Mouse (Mus musculus): ENCODE data around the gene Micall2. TPM values are rescaled to one million over a fixed set of nuclear protein-coding genes. Genes with fewer than 3 reads are reported as not detected.

The Micall2 gene
- polyA plus RNA-seq, 1 experiment from 2014 or later: 3.8 TPM

- Histone ChIP-seq H3K27ac (ENCODE audit: low read depth, low read length) (peak overlapping the region; percentile 42; the same call in 1 of the 2 replicates), H3K9me3 (replicated peaks; ENCODE audit: control insufficient read depth, low read length) (no peaks in the 10 kb centered on the region), H3K4me1 (ENCODE audit: control insufficient read depth, insufficient read depth, low read length) (peaks cover 24% of the 10 kb centered on the region; the same call in 1 of the 2 replicates), H3K4me3 (ENCODE audit: low read depth, low read length) (peak overlapping the region; percentile 48), H3K4me2 (peak overlapping the region; percentile 92), H3K9ac (ENCODE audit: low read depth, low read length) (peak overlapping the region; percentile 23), H3K36me3 (ENCODE audit: control insufficient read depth, insufficient read depth, low read length) (no peaks in the 10 kb centered on the region), H3K27me3 (ENCODE audit: control insufficient read depth, insufficient read depth, low read length) (peaks cover 11% of the 10 kb centered on the region; the same call in 1 of the 2 replicates)
- WGBS (ENCODE audit: insufficient replicate concordance): 13% methylated on average over 10 of the region's 10 CpGs
- no peak for ATAC-seq (replicated peaks; ENCODE audit: insufficient number of reproducible peaks, low FRiP score, low TSS enrichment)
Measured at GRCm38 (mm10) chr5:139736504-139736940, 386 bp upstream of the Micall2 start.

GRCm38 (mm10) chr5:139734746-139735145 is 1.4 kb downstream of the Micall2 start:
- 61% methylated on average over 7 of the region's 7 CpGs for WGBS (ENCODE audit: insufficient replicate concordance)
- ATAC-seq (replicated peaks; ENCODE audit: insufficient number of reproducible peaks, low FRiP score, low TSS enrichment): no peak

GRCm38 (mm10) chr5:139734016-139734415 is 2.1 kb downstream of the Micall2 start:
- peaks cover 11% of the 10 kb centered on the region; the same call in 1 of the 2 replicates for H3K27me3 ChIP-seq (ENCODE audit: control insufficient read depth, insufficient read depth, low read length)
- H3K4me3 ChIP-seq (ENCODE audit: low read depth, low read length): peak overlapping the region; percentile 48; the same call in 1 of the 2 replicates
- WGBS (ENCODE audit: insufficient replicate concordance): 19% methylated on average over 3 of the region's 3 CpGs
- ATAC-seq (replicated peaks; ENCODE audit: insufficient number of reproducible peaks, low FRiP score, low TSS enrichment): no peak
- peak overlapping the region; percentile 36; the same call in 1 of the 2 replicates for H3K9ac ChIP-seq (ENCODE audit: low read depth, low read length)
- H3K4me2 ChIP-seq: peak overlapping the region; percentile 92
- peak overlapping the region; percentile 74 for H3K27ac ChIP-seq (ENCODE audit: low read depth, low read length)
- H3K9me3 ChIP-seq (replicated peaks; ENCODE audit: control insufficient read depth, low read length): no peaks in the 10 kb centered on the region
- peaks cover 36% of the 10 kb centered on the region for H3K4me1 ChIP-seq (ENCODE audit: control insufficient read depth, insufficient read depth, low read length)
- H3K36me3 ChIP-seq (ENCODE audit: control insufficient read depth, insufficient read depth, low read length): no peaks in the 10 kb centered on the region

More at GRCm38 (mm10) chr5:139734746-139735145, 1.4 kb downstream of the Micall2 start:
- Histone ChIP-seq H3K9ac (ENCODE audit: low read depth, low read length) (peak overlapping the region; percentile 54), H3K4me2 (peak overlapping the region; percentile 92), H3K36me3 (ENCODE audit: control insufficient read depth, insufficient read depth, low read length) (no peaks in the 10 kb centered on the region), H3K9me3 (replicated peaks; ENCODE audit: control insufficient read depth, low read length) (no peaks in the 10 kb centered on the region), H3K4me1 (ENCODE audit: control insufficient read depth, insufficient read depth, low read length) (peaks cover 36% of the 10 kb centered on the region), H3K27ac (ENCODE audit: low read depth, low read length) (peak overlapping the region; percentile 74), H3K27me3 (ENCODE audit: control insufficient read depth, insufficient read depth, low read length) (peaks cover 11% of the 10 kb centered on the region; the same call in 1 of the 2 replicates), H3K4me3 (ENCODE audit: low read depth, low read length) (peak overlapping the region; percentile 48)

- 0 out of 2 replicates have a peak overlapping the region, but pooled peaks have one; percentile 15 for H3K27ac ChIP-seq (ENCODE audit: low read depth, low read length)
- peak overlapping the region; percentile 92 for H3K4me2 ChIP-seq
- no peak overlapping the region for H3K4me3 ChIP-seq (ENCODE audit: low read depth, low read length)
- peak overlapping the region; percentile 43; the same call in 1 of the 2 replicates for H3K9ac ChIP-seq (ENCODE audit: low read depth, low read length)
- peaks cover 8% of the 10 kb centered on the region; the same call in 1 of the 2 replicates for H3K27me3 ChIP-seq (ENCODE audit: control insufficient read depth, insufficient read depth, low read length)
- H3K4me1 ChIP-seq (ENCODE audit: control insufficient read depth, insufficient read depth, low read length): peaks cover 36% of the 10 kb centered on the region
- 58% methylated on average over 11 of the region's 11 CpGs for WGBS (ENCODE audit: insufficient replicate concordance)
- no peaks in the 10 kb centered on the region for H3K36me3 ChIP-seq (ENCODE audit: control insufficient read depth, insufficient read depth, low read length)
- no peak for ATAC-seq (replicated peaks; ENCODE audit: insufficient number of reproducible peaks, low FRiP score, low TSS enrichment)
- no peaks in the 10 kb centered on the region for H3K9me3 ChIP-seq (replicated peaks; ENCODE audit: control insufficient read depth, low read length)
Measured at GRCm38 (mm10) chr5:139732634-139733107, 3.5 kb downstream of the Micall2 start.

- H3K9ac ChIP-seq (ENCODE audit: low read depth, low read length): 0 out of 2 replicates have a peak overlapping the region, but pooled peaks have one; percentile 16
- peak overlapping the region; percentile 32; the same call in 1 of the 2 replicates for H3K27ac ChIP-seq (ENCODE audit: low read depth, low read length)
- H3K4me1 ChIP-seq (ENCODE audit: control insufficient read depth, insufficient read depth, low read length): peaks cover 32% of the 10 kb centered on the region
- no peak overlapping the region for H3K4me3 ChIP-seq (ENCODE audit: low read depth, low read length)
- ATAC-seq (replicated peaks; ENCODE audit: insufficient number of reproducible peaks, low FRiP score, low TSS enrichment): no peak
- 54% methylated on average over 8 of the region's 8 CpGs for WGBS (ENCODE audit: insufficient replicate concordance)
- no peaks in the 10 kb centered on the region for H3K9me3 ChIP-seq (replicated peaks; ENCODE audit: control insufficient read depth, low read length)
- no peak overlapping the region for H3K4me2 ChIP-seq
- H3K27me3 ChIP-seq (ENCODE audit: control insufficient read depth, insufficient read depth, low read length): peaks cover 7% of the 10 kb centered on the region; the same call in 1 of the 2 replicates
- no peaks in the 10 kb centered on the region for H3K36me3 ChIP-seq (ENCODE audit: control insufficient read depth, insufficient read depth, low read length)
Measured at GRCm38 (mm10) chr5:139730712-139731486, 5.2 kb downstream of the Micall2 start.

GRCm38 (mm10) chr5:139727261-139727660 is 8.9 kb downstream of the Micall2 start:
- H3K4me1 ChIP-seq (ENCODE audit: control insufficient read depth, insufficient read depth, low read length): peaks cover 29% of the 10 kb centered on the region
- 78% methylated on average over 11 of the region's 11 CpGs for WGBS (ENCODE audit: insufficient replicate concordance)
- H3K4me2 ChIP-seq: no peak overlapping the region

GRCm38 (mm10) chr5:139726186-139726585 is 9.9 kb downstream of the Micall2 start:
- ATAC-seq (replicated peaks; ENCODE audit: insufficient number of reproducible peaks, low FRiP score, low TSS enrichment): no peak
- Histone ChIP-seq H3K4me2 (no peak overlapping the region), H3K4me1 (ENCODE audit: control insufficient read depth, insufficient read depth, low read length) (peaks cover 25% of the 10 kb centered on the region), H3K9ac (ENCODE audit: low read depth, low read length) (no peak overlapping the region), H3K9me3 (replicated peaks; ENCODE audit: control insufficient read depth, low read length) (no peaks in the 10 kb centered on the region), H3K27ac (ENCODE audit: low read depth, low read length) (no peak overlapping the region), H3K36me3 (ENCODE audit: control insufficient read depth, insufficient read depth, low read length) (no peaks in the 10 kb centered on the region), H3K27me3 (ENCODE audit: control insufficient read depth, insufficient read depth, low read length) (no peaks in the 10 kb centered on the region), H3K4me3 (ENCODE audit: low read depth, low read length) (no peak overlapping the region)
- 77% methylated on average over 3 of the region's 3 CpGs for WGBS (ENCODE audit: insufficient replicate concordance)

More at GRCm38 (mm10) chr5:139727261-139727660, 8.9 kb downstream of the Micall2 start:
- Histone ChIP-seq H3K4me3 (ENCODE audit: low read depth, low read length) (no peak overlapping the region), H3K9me3 (replicated peaks; ENCODE audit: control insufficient read depth, low read length) (no peaks in the 10 kb centered on the region), H3K27ac (ENCODE audit: low read depth, low read length) (no peak overlapping the region), H3K27me3 (ENCODE audit: control insufficient read depth, insufficient read depth, low read length) (no peaks in the 10 kb centered on the region), H3K9ac (ENCODE audit: low read depth, low read length) (no peak overlapping the region), H3K36me3 (ENCODE audit: control insufficient read depth, insufficient read depth, low read length) (no peaks in the 10 kb centered on the region)
- ATAC-seq (replicated peaks; ENCODE audit: insufficient number of reproducible peaks, low FRiP score, low TSS enrichment): no peak

- 48% methylated on average over 10 of the region's 10 CpGs for WGBS (ENCODE audit: insufficient replicate concordance)
- peaks cover 15% of the 10 kb centered on the region for H3K4me1 ChIP-seq (ENCODE audit: control insufficient read depth, insufficient read depth, low read length)
- no peaks in the 10 kb centered on the region for H3K36me3 ChIP-seq (ENCODE audit: control insufficient read depth, insufficient read depth, low read length)
- H3K4me2 ChIP-seq: no peak overlapping the region
- no peak overlapping the region for H3K4me3 ChIP-seq (ENCODE audit: low read depth, low read length)
- ATAC-seq (replicated peaks; ENCODE audit: insufficient number of reproducible peaks, low FRiP score, low TSS enrichment): no peak; the same call in 1 of the 2 replicates
- no peak overlapping the region for H3K9ac ChIP-seq (ENCODE audit: low read depth, low read length)
- H3K27me3 ChIP-seq (ENCODE audit: control insufficient read depth, insufficient read depth, low read length): no peaks in the 10 kb centered on the region
- H3K27ac ChIP-seq (ENCODE audit: low read depth, low read length): 0 out of 2 replicates have a peak overlapping the region, but pooled peaks have one; percentile 10
- H3K9me3 ChIP-seq (replicated peaks; ENCODE audit: control insufficient read depth, low read length): no peaks in the 10 kb centered on the region
Measured at GRCm38 (mm10) chr5:139724336-139725116, 11.6 kb downstream of the Micall2 start.

All from heart, embryonic 11.5 days (tissue).